Mouse (Mus musculus) lung, embryonic 14.5 days (tissue): ENCODE measurements around the gene Magi2. TPM values are rescaled to one million over a fixed set of nuclear protein-coding genes. Genes with fewer than 3 reads are reported as not detected.
"Not testable (repeated sequence)": the region's sequence is repeated elsewhere in the genome, so short reads cannot be mapped to it uniquely, and the experiment has no call there.

ENCODE experiments used
- ATAC-seq: fragments of 200-750 bp; cut with Nextera tagmentation; 2 replicates; pipeline ENCODE4 v1.8.0; 2017; ENCODE audit warnings: mild to moderate bottlenecking, moderate TSS enrichment, moderate library complexity; ENCODE audit not compliant: insufficient read depth
- DNase-seq: peaks from one replicate; pipeline ENCODE4 v3.0.0-alpha.2; 2015
- H3K27ac ChIP-seq: fragments of 300-500 bp; sonication (generic); 2 replicates; pipeline ENCODE4 v1.5.1; 2014; ENCODE audit warnings: low read depth, mild to moderate bottlenecking, moderate library complexity
- H3K27me3 ChIP-seq: fragments of 300-500 bp; sonication (generic); 2 replicates; pipeline ENCODE4 v1.6.1; 2014; ENCODE audit warnings: low read length, control low read depth; ENCODE audit not compliant: insufficient read depth
- H3K36me3 ChIP-seq: fragments of 300-500 bp; sonication (generic); 2 replicates; pipeline ENCODE4 v1.6.1; 2014; ENCODE audit warnings: control low read depth; ENCODE audit not compliant: insufficient read depth
- H3K4me1 ChIP-seq: fragments of 300-500 bp; sonication (generic); 2 replicates; pipeline ENCODE4 v1.6.1; 2014; ENCODE audit warnings: antibody characterized with exemption, control low read depth; ENCODE audit not compliant: insufficient read depth
- H3K4me2 ChIP-seq: fragments of 300-500 bp; sonication (generic); 2 replicates; pipeline ENCODE4 v1.6.1; 2014; ENCODE audit warnings: mild to moderate bottlenecking
- H3K4me3 ChIP-seq: fragments of 300-500 bp; sonication (generic); 2 replicates; pipeline ENCODE4 v1.5.1; 2014; ENCODE audit warnings: low read depth, low read length
- H3K9ac ChIP-seq: fragments of 300-500 bp; sonication (generic); 2 replicates; pipeline ENCODE4 v1.6.1; 2014
- H3K9me3 ChIP-seq: fragments of 300-500 bp; sonication (generic); 2 replicates; pipeline ENCODE4 v1.6.1; 2016; ENCODE audit warnings: low read depth, low read length, control low read depth
- CTCF ChIP-seq: IDR thresholded peaks from 2 replicates; pipeline ENCODE4 v1.5.1; 2016; ENCODE audit warnings: antibody characterized with exemption, low read depth
- WGBS: fragments of 180-500 bp; shearing (Covaris S2); extraction: QIAGEN DNeasy Blood & Tissue Kit; methylation state at CpG from one replicate; pipeline ENCODE4 v1.1.7; 2014; 5-methylcytosine and 5-hydroxymethylcytosine counted together
- polyA plus RNA-seq: library from polyadenylated mRNA; unstranded; fragments of >200 nt; fragmentation: Nextera tagmentation; extraction: Ambion mirVana; gene quantifications from 2 replicates; pipeline ENCODE4 v1.2.1, GENCODE M21; 2014

The Magi2 gene
- polyA plus RNA-seq, 1 experiment from 2014 or later: 2.4 TPM

- H3K4me1 ChIP-seq: 0 out of 2 replicates have a peak, but pooled peaks cover 3% of the 10 kb centered on the region
- no peak for TF ChIP-seq CTCF
- H3K4me2 ChIP-seq: no peak overlapping the region
- H3K27me3 ChIP-seq: no peaks in the 10 kb centered on the region
- WGBS: 63% methylated on average over 2 of the region's 2 CpGs
- H3K36me3 ChIP-seq: no peaks in the 10 kb centered on the region
- DNase-seq (no peak), ATAC-seq (no peak)
- no peak overlapping the region for H3K9ac ChIP-seq
- no peaks in the 10 kb centered on the region for H3K9me3 ChIP-seq
- H3K27ac ChIP-seq: no peak overlapping the region
- no peak overlapping the region for H3K4me3 ChIP-seq
These were observed 1030.1 kb downstream of the Magi2 start for GRCm38 (mm10) chr5:20256933-20257332.

GRCm38 (mm10) chr5:20257419-20257818, 1030.6 kb downstream of the Magi2 start:
- TF ChIP-seq CTCF: no peak
- 73% methylated on average over 4 of the region's 4 CpGs for WGBS
- no peak overlapping the region for H3K4me2 ChIP-seq
- H3K9ac ChIP-seq: no peak overlapping the region
- no peaks in the 10 kb centered on the region for H3K9me3 ChIP-seq
- H3K27me3 ChIP-seq: no peaks in the 10 kb centered on the region
- ATAC-seq (no peak), DNase-seq (no peak)
- no peak overlapping the region for H3K27ac ChIP-seq
- no peak overlapping the region for H3K4me3 ChIP-seq
- no peaks in the 10 kb centered on the region for H3K36me3 ChIP-seq
- H3K4me1 ChIP-seq: 0 out of 2 replicates have a peak, but pooled peaks cover 3% of the 10 kb centered on the region

GRCm38 (mm10) chr5:20259719-20260118, 1032.9 kb downstream of the Magi2 start:
- 77% methylated on average over 3 of the region's 3 CpGs for WGBS
- Histone ChIP-seq H3K4me2 (no peak overlapping the region), H3K9ac (no peak overlapping the region), H3K4me3 (no peak overlapping the region), H3K9me3 (no peaks in the 10 kb centered on the region), H3K27ac (no peak overlapping the region), H3K36me3 (no peaks in the 10 kb centered on the region), H3K27me3 (no peaks in the 10 kb centered on the region), H3K4me1 (0 out of 2 replicates have a peak, but pooled peaks cover 3% of the 10 kb centered on the region)
- no peak for TF ChIP-seq CTCF
- DNase-seq: no peak
- no peak for ATAC-seq

GRCm38 (mm10) chr5:20272680-20273079, 1045.8 kb downstream of the Magi2 start:
- not testable (repeated sequence) for H3K4me2 ChIP-seq, H3K9ac ChIP-seq, H3K4me1 ChIP-seq, H3K4me3 ChIP-seq, H3K27me3 ChIP-seq, ATAC-seq, H3K27ac ChIP-seq, H3K36me3 ChIP-seq, H3K9me3 ChIP-seq, DNase-seq
- 83% methylated on average over 1 of the region's 1 CpGs for WGBS

- Histone ChIP-seq H3K9me3 (no peaks in the 10 kb centered on the region), H3K27me3 (no peaks in the 10 kb centered on the region), H3K27ac (no peak overlapping the region), H3K9ac (no peak overlapping the region), H3K36me3 (no peaks in the 10 kb centered on the region), H3K4me3 (no peak overlapping the region), H3K4me1 (no peaks in the 10 kb centered on the region), H3K4me2 (no peak overlapping the region)
- WGBS: 65% methylated on average over 2 of the region's 2 CpGs
- DNase-seq (no peak), ATAC-seq (no peak)
- no peak for TF ChIP-seq CTCF
These were observed 1048.8 kb downstream of the Magi2 start for GRCm38 (mm10) chr5:20275632-20276031.

- no peak for ATAC-seq
- 83% methylated on average over 8 of the region's 8 CpGs for WGBS
- TF ChIP-seq CTCF: no peak
These were observed 1058.4 kb downstream of the Magi2 start for GRCm38 (mm10) chr5:20285080-20285840.

GRCm38 (mm10) chr5:20294521-20294920, 1067.7 kb downstream of the Magi2 start:
- Histone ChIP-seq H3K27me3 (no peaks in the 10 kb centered on the region), H3K4me2 (no peak overlapping the region), H3K4me3 (no peak overlapping the region), H3K9ac (no peak overlapping the region), H3K4me1 (no peaks in the 10 kb centered on the region), H3K36me3 (no peaks in the 10 kb centered on the region), H3K9me3 (no peaks in the 10 kb centered on the region), H3K27ac (no peak overlapping the region)
- peak; percentile 18 for DNase-seq
- 32% methylated on average over 11 of the region's 11 CpGs for WGBS
- no peak for ATAC-seq
- no peak for TF ChIP-seq CTCF

More at GRCm38 (mm10) chr5:20285080-20285840, 1058.4 kb downstream of the Magi2 start:
- H3K4me2 ChIP-seq: no peak overlapping the region
- no peaks in the 10 kb centered on the region for H3K36me3 ChIP-seq
- H3K4me1 ChIP-seq: no peaks in the 10 kb centered on the region
- H3K9ac ChIP-seq: no peak overlapping the region
- no peak overlapping the region for H3K27ac ChIP-seq
- no peak for DNase-seq
- H3K4me3 ChIP-seq: no peak overlapping the region
- H3K27me3 ChIP-seq: no peaks in the 10 kb centered on the region
- H3K9me3 ChIP-seq: no peaks in the 10 kb centered on the region
